Mouse (Mus musculus): ENCODE measurements around the gene Podxl2. TPM values are rescaled to one million over a fixed set of nuclear protein-coding genes. Genes with fewer than 3 reads are reported as not detected.

Podxl2 gene
- polyA plus RNA-seq, 1 experiment from 2014 or later, result 45.0 TPM

DNA sequence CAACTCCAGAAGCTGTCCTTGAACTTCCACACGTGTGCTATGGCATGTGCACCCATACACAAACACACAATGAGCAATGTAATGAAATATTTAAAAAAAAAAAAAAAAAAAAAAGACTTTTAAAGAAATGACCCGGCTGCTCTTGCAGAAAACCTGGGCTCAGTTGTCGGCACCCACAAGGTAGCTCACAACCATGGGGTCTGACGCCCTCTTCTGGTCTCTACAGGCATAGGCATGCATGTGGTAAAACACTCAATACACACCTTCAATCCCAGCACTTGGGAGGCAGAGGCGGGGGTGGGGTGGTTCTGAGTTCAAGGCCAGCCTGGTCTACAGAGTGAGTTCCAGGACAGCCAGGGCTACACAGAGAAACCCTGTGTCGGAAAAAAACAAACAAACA is 21.1 kb upstream of the Podxl2 start:
- Histone ChIP-seq H3K4me2 (ENCODE audit: low read depth, low read length) (no peak overlapping the region), H3K9me3 (replicated peaks; ENCODE audit: control insufficient read depth, low read length) (no peaks in the 10 kb centered on the region), H3K9ac (ENCODE audit: low read length) (no peak overlapping the region), H3K4me1 (ENCODE audit: control insufficient read depth, insufficient read depth, low read length) (peaks cover 15% of the 10 kb centered on the region), H3K27ac (ENCODE audit: low read length) (no peak overlapping the region), H3K27me3 (ENCODE audit: control insufficient read depth, insufficient read depth, low read length) (no peaks in the 10 kb centered on the region), H3K4me3 (ENCODE audit: low read length) (no peak overlapping the region), H3K36me3 (ENCODE audit: control insufficient read depth, insufficient read depth) (peaks cover 32% of the 10 kb centered on the region)
- WGBS, result 85% methylated on average over 6 of the region's 6 CpGs
- no peak for ATAC-seq (replicated peaks; ENCODE audit: extremely low read depth, insufficient read depth, low FRiP score)

DNA sequence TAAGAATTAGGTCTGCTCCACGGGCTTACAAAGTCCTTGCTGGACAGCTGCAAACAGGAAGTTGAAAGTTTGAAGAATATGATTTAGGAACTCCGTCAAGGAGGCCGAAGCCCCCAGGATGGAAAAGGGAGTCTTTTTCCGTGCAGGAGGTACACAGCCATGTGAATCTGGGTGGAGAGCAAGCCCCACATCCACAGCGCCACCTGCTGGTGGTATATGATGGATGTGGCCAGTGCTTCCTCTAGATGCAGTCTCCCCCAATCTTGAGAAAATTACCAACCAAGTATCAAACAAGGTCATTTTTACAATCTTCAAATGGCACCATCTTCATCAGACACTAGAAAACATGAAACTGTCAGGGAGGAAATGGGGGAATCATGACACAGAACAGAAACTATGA is 18.7 kb upstream of the Podxl2 start:
- H3K27me3 ChIP-seq (ENCODE audit: control insufficient read depth, insufficient read depth, low read length), result no peaks in the 10 kb centered on the region
- peaks cover 10% of the 10 kb centered on the region for H3K4me1 ChIP-seq (ENCODE audit: control insufficient read depth, insufficient read depth, low read length)
- no peaks in the 10 kb centered on the region for H3K9me3 ChIP-seq (replicated peaks; ENCODE audit: control insufficient read depth, low read length)
- H3K4me3 ChIP-seq (ENCODE audit: low read length), result no peak overlapping the region
- peaks cover 54% of the 10 kb centered on the region for H3K36me3 ChIP-seq (ENCODE audit: control insufficient read depth, insufficient read depth)
- H3K4me2 ChIP-seq (ENCODE audit: low read depth, low read length), result no peak overlapping the region
- no peak for ATAC-seq (replicated peaks; ENCODE audit: extremely low read depth, insufficient read depth, low FRiP score)
- WGBS, result 50% methylated on average over 5 of the region's 5 CpGs
- H3K9ac ChIP-seq (ENCODE audit: low read length), result no peak overlapping the region
- no peak overlapping the region for H3K27ac ChIP-seq (ENCODE audit: low read length)

DNA sequence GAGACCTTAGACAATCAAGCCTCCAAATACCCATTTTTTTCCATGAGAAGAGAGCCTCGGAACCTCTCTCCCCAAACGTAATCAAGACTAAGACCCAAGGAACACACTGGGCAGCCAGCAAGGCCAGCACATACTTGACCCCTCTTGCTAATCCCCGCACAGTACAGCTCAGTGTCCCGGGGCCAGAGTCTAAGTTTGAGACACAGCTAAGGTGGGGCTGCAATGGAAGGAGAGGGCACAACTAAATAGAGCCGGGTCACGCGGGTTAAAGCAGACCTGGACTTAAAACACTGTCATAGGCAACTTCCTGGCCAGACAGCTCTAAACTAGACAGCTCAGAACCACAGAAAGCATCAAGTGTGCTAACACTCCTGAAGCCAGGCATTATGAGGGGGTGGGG is 16.0 kb upstream of the Podxl2 start:
- Histone ChIP-seq H3K9me3 (replicated peaks; ENCODE audit: control insufficient read depth, low read length) (no peaks in the 10 kb centered on the region), H3K27me3 (ENCODE audit: control insufficient read depth, insufficient read depth, low read length) (no peaks in the 10 kb centered on the region), H3K36me3 (ENCODE audit: control insufficient read depth, insufficient read depth) (peaks cover 75% of the 10 kb centered on the region), H3K27ac (ENCODE audit: low read length) (no peak overlapping the region), H3K4me1 (ENCODE audit: control insufficient read depth, insufficient read depth, low read length) (0 out of 2 replicates have a peak, but pooled peaks cover 3% of the 10 kb centered on the region), H3K4me2 (ENCODE audit: low read depth, low read length) (no peak overlapping the region), H3K9ac (ENCODE audit: low read length) (no peak overlapping the region), H3K4me3 (ENCODE audit: low read length) (no peak overlapping the region)
- ATAC-seq (replicated peaks; ENCODE audit: extremely low read depth, insufficient read depth, low FRiP score), result no peak
- WGBS, result 87% methylated on average over 7 of the region's 7 CpGs

DNA sequence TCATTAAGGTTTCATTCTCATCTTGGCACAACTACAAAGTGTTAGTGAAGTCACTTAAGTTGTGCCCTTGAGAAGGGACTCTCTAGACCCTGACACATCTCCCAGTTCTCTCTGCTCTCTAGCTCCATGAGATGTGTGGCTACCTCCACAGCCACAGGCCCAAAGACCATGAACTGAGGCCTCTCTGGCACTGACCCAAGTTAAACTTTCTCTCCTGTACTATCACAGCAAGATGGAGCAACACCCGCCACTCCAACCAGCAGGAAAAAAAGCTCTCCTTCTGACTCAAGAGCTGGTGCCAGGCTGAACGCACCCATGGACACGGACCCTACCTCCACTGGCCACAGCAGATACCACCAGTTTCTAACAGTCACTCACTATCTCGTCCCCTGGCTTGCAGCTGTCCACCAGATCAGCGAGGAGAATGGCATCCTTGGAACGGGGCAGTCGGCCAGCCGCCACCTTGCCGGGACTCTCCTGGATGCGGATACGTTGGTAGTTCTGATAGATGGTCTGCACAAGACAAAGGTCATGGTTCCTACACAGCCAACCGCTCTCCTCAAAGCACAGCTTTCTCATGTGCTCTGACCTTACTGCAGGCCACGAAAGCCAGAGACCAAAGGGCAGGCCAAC is 14.7 kb upstream of the Podxl2 start:
- WGBS, result 80% methylated on average over 13 of the region's 13 CpGs
- H3K27me3 ChIP-seq (ENCODE audit: control insufficient read depth, insufficient read depth, low read length), result no peaks in the 10 kb centered on the region
- no peak for ATAC-seq (replicated peaks; ENCODE audit: extremely low read depth, insufficient read depth, low FRiP score)

DNA sequence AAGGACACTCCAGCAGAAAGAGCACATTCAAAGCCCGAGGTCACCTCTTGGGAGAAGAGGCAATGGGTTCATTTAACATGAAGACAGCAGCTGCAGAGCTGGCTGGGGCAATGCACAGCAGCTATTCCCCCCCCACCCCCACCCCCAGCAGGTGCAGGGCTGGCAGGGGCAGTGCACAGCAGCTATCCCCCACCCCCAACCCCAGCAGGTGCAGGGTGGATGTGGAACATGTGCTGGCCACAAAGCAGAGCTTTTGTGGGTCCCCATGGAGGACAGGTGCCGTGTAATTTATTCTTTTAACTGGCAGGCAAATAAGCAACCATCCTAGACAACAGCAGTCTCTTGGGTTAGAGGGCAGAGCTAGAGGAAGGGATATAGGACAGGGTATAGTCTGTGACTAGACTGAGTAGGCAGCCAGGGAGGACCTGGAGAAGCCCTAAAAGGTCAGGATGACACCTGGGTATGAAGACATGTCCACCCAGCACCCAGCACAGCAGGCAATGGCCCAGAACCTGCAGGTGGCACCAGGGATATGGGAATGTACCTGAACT is 11.6 kb upstream of the Podxl2 start:
- peaks cover 73% of the 10 kb centered on the region for H3K36me3 ChIP-seq (ENCODE audit: control insufficient read depth, insufficient read depth)
- no peaks in the 10 kb centered on the region for H3K27me3 ChIP-seq (ENCODE audit: control insufficient read depth, insufficient read depth, low read length)
- no peak overlapping the region for H3K27ac ChIP-seq (ENCODE audit: low read length)
- no peak overlapping the region for H3K4me2 ChIP-seq (ENCODE audit: low read depth, low read length)
- H3K4me3 ChIP-seq (ENCODE audit: low read length), result no peak overlapping the region
- no peaks in the 10 kb centered on the region for H3K4me1 ChIP-seq (ENCODE audit: control insufficient read depth, insufficient read depth, low read length)
- no peak overlapping the region for H3K9ac ChIP-seq (ENCODE audit: low read length)
- no peaks in the 10 kb centered on the region for H3K9me3 ChIP-seq (replicated peaks; ENCODE audit: control insufficient read depth, low read length)
- ATAC-seq (replicated peaks; ENCODE audit: extremely low read depth, insufficient read depth, low FRiP score), result peak; percentile 46
- 78% methylated on average over 2 of the region's 2 CpGs for WGBS

More for the DNA sequence above, 14.7 kb upstream of the Podxl2 start:
- H3K4me1 ChIP-seq (ENCODE audit: control insufficient read depth, insufficient read depth, low read length), result no peaks in the 10 kb centered on the region
- H3K36me3 ChIP-seq (ENCODE audit: control insufficient read depth, insufficient read depth), result peaks cover 85% of the 10 kb centered on the region
- H3K9ac ChIP-seq (ENCODE audit: low read length), result no peak overlapping the region
- H3K4me2 ChIP-seq (ENCODE audit: low read depth, low read length), result no peak overlapping the region
- H3K4me3 ChIP-seq (ENCODE audit: low read length), result no peak overlapping the region
- H3K9me3 ChIP-seq (replicated peaks; ENCODE audit: control insufficient read depth, low read length), result no peaks in the 10 kb centered on the region
- no peak overlapping the region for H3K27ac ChIP-seq (ENCODE audit: low read length)

DNA sequence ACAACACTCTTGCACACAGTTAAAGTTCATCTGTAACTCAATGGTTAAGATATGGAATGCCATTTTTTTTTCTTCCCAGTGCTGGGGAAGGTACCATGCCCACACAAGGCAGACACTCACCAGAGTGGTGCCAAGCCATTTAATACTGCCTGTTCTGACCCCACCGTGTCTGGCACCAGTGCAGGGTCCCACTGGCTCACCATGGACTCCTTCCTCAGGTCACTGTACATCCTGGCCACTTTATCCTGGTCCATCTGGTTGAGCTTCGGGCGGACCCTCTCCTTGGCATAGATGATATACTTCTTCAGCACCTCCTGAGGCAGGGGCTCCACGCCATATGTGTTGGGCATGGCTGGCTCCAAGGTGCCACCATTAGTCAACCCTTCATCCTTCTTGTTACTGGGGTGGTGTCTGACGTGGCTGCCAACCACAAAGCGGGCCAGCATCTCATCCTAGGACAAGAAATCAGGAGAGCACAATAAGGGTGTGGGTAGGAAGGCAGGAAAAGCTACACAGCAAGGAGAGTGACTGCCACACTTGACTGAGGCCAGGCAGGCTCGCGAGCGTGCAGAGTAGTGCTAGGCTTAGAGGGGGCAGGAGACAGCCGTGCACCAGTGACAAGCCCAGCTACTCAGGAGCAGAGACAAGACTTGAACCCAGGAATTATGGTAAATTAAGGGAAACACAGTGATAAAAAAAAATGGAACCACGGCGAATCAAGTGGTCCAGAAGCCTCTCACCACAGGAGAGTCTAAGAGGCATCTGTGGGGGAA is 11.0 kb upstream of the Podxl2 start:
- Histone ChIP-seq H3K4me3 (ENCODE audit: low read length) (no peak overlapping the region), H3K27ac (ENCODE audit: low read length) (no peak overlapping the region), H3K36me3 (ENCODE audit: control insufficient read depth, insufficient read depth) (peaks cover 66% of the 10 kb centered on the region), H3K27me3 (ENCODE audit: control insufficient read depth, insufficient read depth, low read length) (no peaks in the 10 kb centered on the region), H3K9me3 (replicated peaks; ENCODE audit: control insufficient read depth, low read length) (no peaks in the 10 kb centered on the region), H3K9ac (ENCODE audit: low read length) (no peak overlapping the region), H3K4me1 (ENCODE audit: control insufficient read depth, insufficient read depth, low read length) (no peaks in the 10 kb centered on the region), H3K4me2 (ENCODE audit: low read depth, low read length) (no peak overlapping the region)
- WGBS, result 94% methylated on average over 12 of the region's 12 CpGs
- ATAC-seq (replicated peaks; ENCODE audit: extremely low read depth, insufficient read depth, low FRiP score), result no peak

DNA sequence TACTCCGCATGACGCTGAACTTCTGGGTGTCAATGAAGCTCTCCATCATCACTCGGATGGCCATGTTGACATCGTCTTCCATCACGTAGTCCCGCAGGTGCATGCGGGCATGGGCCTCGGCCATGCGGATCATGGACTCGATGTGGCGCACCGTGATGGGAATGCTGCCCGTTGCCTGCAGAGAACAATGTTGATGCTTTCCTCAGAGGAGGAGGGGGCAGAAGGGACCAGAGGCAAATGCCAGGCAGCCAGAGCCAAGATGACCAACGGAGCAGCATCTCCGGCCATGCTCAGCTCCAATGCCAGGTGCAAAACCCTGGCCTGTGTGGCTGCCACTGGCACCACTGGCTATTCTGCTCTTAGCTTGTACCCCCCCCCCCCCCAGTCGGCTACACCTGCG is 9.8 kb upstream of the Podxl2 start:
- Histone ChIP-seq H3K4me3 (ENCODE audit: low read length) (no peak overlapping the region), H3K9me3 (replicated peaks; ENCODE audit: control insufficient read depth, low read length) (no peaks in the 10 kb centered on the region), H3K9ac (ENCODE audit: low read length) (no peak overlapping the region), H3K36me3 (ENCODE audit: control insufficient read depth, insufficient read depth) (peaks cover 57% of the 10 kb centered on the region), H3K27me3 (ENCODE audit: control insufficient read depth, insufficient read depth, low read length) (no peaks in the 10 kb centered on the region), H3K27ac (ENCODE audit: low read length) (no peak overlapping the region), H3K4me1 (ENCODE audit: control insufficient read depth, insufficient read depth, low read length) (no peaks in the 10 kb centered on the region), H3K4me2 (ENCODE audit: low read depth, low read length) (no peak overlapping the region)
- 90% methylated on average over 17 of the region's 17 CpGs for WGBS
- ATAC-seq (replicated peaks; ENCODE audit: extremely low read depth, insufficient read depth, low FRiP score), result no peak

DNA sequence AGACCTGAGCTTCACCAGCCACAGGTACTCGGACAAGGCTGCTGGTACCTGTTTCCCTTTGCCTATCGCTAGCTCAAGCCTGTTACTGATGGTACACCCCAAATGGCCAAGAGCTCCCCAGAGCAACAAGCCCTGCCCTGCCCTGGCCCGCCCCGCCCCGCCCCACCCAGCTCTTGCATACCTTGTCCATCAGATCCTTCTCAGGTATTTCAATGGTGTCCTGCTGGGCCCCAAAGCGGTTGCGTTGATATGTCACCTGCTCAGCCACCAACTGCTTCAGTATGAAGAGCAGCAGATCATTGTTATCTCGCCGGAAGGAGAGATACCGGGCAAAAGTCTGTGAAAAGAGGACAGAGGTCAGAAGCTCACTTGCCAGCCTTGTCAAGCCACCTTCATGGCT is 9.4 kb upstream of the Podxl2 start:
- no peak for ATAC-seq (replicated peaks; ENCODE audit: extremely low read depth, insufficient read depth, low FRiP score)
- H3K9ac ChIP-seq (ENCODE audit: low read length), result no peak overlapping the region
- no peaks in the 10 kb centered on the region for H3K4me1 ChIP-seq (ENCODE audit: control insufficient read depth, insufficient read depth, low read length)
- peaks cover 52% of the 10 kb centered on the region for H3K36me3 ChIP-seq (ENCODE audit: control insufficient read depth, insufficient read depth)
- H3K4me3 ChIP-seq (ENCODE audit: low read length), result no peak overlapping the region
- H3K4me2 ChIP-seq (ENCODE audit: low read depth, low read length), result no peak overlapping the region
- H3K9me3 ChIP-seq (replicated peaks; ENCODE audit: control insufficient read depth, low read length), result no peaks in the 10 kb centered on the region
- 91% methylated on average over 10 of the region's 10 CpGs for WGBS
- H3K27ac ChIP-seq (ENCODE audit: low read length), result no peak overlapping the region
- no peaks in the 10 kb centered on the region for H3K27me3 ChIP-seq (ENCODE audit: control insufficient read depth, insufficient read depth, low read length)

DNA sequence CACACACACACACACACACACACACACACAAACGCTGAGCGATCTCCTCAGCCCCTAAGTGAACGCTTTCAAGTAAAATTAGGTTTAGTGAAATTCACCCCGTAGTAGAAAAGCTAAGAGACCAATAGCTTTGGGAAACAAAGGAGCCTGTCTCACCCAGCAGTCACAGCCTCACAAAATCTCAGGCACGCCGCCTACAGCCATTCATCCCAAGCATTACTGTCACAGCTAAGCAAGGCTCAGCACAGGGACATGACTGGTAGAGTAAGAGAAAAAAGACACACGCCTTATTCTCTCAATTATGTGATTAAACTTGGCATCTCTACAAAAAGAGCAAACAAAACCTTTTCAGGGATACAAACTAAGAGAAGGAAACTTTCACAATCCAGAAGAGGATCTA is 6.5 kb upstream of the Podxl2 start:
- ATAC-seq (replicated peaks; ENCODE audit: extremely low read depth, insufficient read depth, low FRiP score), result no peak
- H3K9ac ChIP-seq (ENCODE audit: low read length), result no peak overlapping the region
- H3K27ac ChIP-seq (ENCODE audit: low read length), result no peak overlapping the region
- H3K27me3 ChIP-seq (ENCODE audit: control insufficient read depth, insufficient read depth, low read length), result no peaks in the 10 kb centered on the region
- H3K36me3 ChIP-seq (ENCODE audit: control insufficient read depth, insufficient read depth), result peaks cover 27% of the 10 kb centered on the region
- H3K4me3 ChIP-seq (ENCODE audit: low read length), result no peak overlapping the region
- 84% methylated on average over 7 of the region's 7 CpGs for WGBS
- H3K4me2 ChIP-seq (ENCODE audit: low read depth, low read length), result no peak overlapping the region
- H3K4me1 ChIP-seq (ENCODE audit: control insufficient read depth, insufficient read depth, low read length), result no peaks in the 10 kb centered on the region
- no peaks in the 10 kb centered on the region for H3K9me3 ChIP-seq (replicated peaks; ENCODE audit: control insufficient read depth, low read length)

All from heart, embryonic 16.5 days (tissue).